Mouse (Mus musculus) frontal cortex, postnatal 10 days (tissue): Measurements from ENCODE around the gene Palm2.

ENCODE experiments used
- DNase-seq, 2 experiments: peaks; one replicate each; pipeline ENCODE4 v3.0.0; 2022; ENCODE audit warnings: low spot score in 2 of 2, mixed read lengths in 1 of 2

Palm2 gene

GRCm38 (mm10) chr4:57751566-57751965 is 317.5 kb downstream of the Palm2 start:
- DNase-seq = no peak

GRCm38 (mm10) chr4:57755085-57755484 is 321.0 kb downstream of the Palm2 start:
- no peak for DNase-seq

DNA sequence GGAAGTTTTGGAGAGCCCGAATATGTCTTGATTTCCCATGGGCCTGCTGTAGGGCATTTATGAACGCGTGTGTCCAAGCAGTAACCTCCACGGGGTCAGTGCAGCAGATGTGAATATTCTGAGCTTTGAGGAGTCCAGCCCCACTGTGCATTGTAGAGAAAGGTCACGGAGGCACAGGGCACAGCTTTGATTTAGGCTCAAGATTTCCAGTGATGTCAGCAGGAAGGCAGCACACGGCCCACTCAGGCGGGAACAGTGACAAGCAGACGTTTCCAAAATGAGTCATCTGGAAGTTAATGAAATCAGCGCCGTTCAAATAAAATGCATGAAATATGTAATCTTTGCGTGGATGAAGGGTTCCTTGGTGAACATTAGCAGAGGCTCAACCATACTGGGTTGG is 323.9 kb downstream of the Palm2 start:
- no peak for DNase-seq
